Mouse (Mus musculus): ENCODE measurements at regions not wholly inside any gene's neighbourhood (a gene's known extent, or its start where the extent isn't known, plus 50 kb on each side); places are given as distances from the start of the nearest gene placed in this dataset.
"Not testable (repeated sequence)": the region's sequence is repeated elsewhere in the genome, so short reads cannot be mapped to it uniquely, and the experiment has no call there.

DNA sequence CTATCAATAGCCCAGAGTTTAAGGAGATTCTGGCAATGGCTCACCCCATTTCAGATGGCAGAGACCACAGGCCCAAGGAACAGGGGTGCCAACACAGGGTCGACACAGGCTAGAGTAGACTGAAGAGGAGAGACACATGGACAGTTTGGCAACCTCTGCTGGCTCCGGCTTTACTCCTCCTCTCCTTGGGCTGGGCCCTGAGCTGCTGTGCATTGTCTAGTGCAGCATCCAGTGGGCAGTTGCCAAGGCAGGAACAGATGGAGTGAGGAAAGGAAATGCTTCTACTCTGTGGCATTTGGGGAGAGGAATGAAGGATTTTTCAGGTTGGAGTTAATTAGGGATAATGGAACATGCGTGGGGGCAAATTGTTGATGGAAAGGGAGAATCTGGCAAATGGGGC lies 151.0 kb upstream of the 1700012A03Rik start:
- intact Hi-C loops (cut with DNase I), result no loop called here

DNA sequence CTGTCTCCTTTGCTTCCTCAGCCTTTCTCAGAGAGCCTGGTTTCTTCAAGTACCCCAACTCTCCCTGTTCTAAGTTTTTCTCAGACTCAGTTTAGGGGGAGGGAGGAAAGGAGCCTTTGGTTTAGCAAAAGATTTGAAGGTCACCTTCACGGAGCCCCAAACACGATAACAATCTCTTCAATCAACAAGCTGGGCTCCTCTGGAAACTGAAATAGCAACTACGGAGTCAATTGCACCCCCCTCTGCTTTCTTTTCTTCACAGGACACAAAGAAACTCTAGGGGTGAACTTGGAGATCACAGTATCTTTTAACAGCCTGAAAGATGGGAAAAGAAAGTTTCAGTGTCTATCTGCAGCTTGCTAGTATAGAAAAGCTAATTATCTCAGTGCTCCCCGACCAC lies 151.4 kb upstream of the 1700012A03Rik start:
- intact Hi-C loops (cut with DNase I), result no loop called here

DNA sequence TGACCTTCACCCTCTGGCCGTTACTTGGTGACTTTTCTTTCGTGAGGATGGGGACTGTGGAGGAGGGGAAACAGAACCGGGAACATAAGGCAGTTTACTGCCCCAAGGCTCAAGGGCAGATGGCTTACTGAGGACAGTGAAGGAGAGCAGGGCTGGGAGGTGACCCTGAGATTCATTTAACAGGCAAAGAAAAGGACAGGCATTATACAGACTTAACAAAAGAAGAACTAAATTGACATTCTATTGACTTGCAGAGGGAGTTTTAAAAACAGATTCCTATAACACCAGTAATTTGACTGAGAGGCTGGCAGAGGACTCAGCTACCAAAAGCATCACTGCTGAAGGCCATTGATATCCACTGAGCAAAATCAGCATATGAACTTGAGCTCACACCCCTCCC lies 153.0 kb upstream of the 1700012A03Rik start:
- intact Hi-C loops (cut with DNase I), result no loop called here

DNA sequence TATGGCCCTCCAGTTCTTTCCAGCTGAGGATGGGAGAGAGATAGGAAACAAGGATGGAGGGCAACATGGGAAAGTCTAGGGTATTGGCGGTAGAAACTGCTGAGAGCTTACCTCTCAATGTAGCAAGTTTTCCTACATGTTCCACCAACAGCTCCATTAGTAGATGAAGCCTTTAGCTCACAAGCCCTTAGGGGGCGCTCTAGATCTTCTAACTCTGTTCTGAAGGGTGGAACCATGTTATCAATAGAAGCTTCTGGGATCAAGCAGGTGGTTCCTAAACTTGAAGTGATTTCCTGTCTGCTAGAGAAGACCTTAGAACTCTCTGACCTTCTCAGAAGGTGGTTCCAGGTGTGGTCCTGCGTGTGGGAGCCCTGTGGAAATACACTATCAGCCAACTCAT lies 154.2 kb upstream of the 1700012A03Rik start:
- intact Hi-C loops (cut with DNase I), result no loop called here

DNA sequence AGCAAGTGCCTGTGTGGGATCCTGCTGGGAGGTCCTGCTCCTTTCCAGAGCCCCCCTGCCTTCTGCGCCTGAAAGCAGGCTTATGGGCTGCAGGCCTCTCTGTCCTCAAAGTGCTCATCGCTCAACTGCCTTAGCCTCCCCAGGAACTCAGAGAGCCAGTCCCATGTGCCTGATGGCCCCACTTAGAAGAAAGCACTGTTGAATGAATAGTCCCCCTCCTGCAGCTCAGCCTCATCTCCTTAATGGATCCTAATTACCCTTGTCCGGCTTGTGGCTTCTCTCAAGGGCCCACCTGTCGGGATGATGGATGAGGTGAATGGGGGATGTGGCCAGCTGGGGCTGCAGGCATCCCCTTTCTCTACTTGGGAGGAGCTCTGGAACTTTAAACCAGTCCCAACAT lies 163.1 kb upstream of the 1700012A03Rik start:
- intact Hi-C loops (cut with DNase I), result no loop called here

DNA sequence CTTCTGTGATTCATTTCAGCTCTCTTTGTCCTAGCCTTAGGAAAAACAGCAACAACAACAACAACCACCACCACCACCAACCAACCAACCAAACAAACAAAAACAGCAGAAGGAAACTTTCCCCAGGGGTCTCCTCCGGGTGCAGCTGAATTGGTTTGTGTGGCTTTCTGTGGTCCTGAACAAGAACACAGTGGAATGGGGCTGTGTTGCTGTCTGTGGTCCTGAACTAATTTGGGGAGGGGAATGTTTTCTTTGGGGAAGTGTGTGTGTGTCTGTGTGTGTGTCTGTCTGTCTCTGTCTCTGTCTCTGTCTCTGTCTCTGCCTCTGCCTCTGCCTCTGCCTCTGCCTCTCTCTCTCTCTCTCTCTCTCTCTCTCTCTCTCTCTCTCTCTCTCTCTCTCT lies 164.8 kb upstream of the 1700012A03Rik start:
- intact Hi-C loops (cut with DNase I), result not testable (repeated sequence)

DNA sequence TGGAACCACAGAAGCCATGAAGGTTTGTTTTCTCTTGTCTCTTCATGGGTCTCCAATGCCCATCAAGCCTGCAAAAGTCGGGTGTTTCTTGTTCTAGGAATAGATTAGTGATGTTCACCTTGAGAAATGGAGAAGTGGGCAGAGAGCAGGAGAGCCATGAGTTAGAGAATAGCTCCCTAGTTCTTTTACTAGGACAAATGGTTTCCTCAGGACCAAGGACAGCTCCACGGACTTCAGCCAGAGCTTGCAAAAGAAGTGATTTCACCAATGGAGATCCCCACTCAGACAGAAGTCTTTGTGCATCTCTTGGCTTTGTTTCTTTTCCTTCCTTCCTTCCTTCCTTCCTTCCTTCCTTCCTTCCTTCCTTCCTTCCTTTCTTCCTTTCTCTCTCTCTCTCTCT lies 166.3 kb upstream of the 1700012A03Rik start:
- intact Hi-C loops (cut with DNase I), result no loop called here

DNA sequence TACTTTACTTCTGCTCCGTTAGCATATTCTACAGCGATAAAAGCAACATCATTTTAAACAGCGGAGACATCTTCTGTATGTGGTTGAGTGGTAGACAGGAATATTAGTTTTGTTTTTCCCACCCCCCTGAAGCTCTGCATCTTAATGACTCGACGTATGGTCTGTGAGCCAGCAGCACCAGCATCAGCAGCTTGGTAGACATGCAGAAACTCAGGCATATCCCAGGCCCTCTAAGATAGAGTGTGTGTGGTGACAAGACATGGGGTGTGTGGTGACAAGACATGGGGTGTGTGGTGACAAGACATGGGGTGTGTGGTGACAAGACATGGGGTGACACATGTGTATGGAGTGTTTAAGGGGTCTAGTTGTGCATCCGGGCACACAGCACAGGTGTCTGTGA lies 175.4 kb upstream of the 1700012A03Rik start:
- intact Hi-C loops (cut with DNase I), result no loop called here

DNA sequence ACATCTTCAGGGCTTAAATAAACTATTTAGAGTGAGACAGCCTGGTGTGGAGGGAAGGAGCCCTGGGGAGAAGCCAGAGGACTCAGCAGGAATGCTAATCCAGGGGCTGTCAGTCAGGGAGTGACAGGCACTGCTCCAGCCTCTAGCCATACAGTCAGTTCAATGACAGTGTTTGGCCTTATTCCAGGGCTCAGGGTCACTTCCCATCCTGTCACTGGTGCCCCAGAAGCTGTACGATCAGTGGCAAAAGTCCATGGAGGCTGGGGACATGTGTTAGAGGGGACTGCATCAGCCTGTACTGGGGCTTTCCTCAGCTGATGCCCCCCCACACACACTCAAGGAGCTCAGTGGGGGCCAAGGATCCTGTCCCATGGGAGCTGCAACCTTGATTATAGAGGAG lies 176.1 kb upstream of the 1700012A03Rik start:
- intact Hi-C loops (cut with DNase I), result no loop called here

DNA sequence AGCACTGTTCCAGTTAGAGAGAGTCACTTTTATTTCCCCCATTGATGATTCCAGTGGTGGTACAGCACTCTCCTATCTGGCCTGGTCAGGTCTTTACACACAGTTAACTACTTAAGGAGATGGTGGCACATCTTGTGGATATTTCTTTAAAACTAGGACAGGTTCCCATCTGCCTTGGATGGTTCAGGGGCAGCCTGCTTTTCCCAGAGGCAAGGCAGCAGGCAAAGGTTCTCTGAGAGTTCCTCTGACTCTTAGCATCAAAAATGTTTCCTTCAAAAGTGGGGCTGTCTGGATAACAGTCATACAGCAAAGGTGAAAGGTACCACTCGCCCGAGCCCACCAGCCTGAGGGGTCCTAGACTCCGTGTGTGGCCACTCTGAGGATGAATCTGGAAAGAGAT lies 178.3 kb upstream of the 1700012A03Rik start:
- intact Hi-C loops (cut with DNase I), result no loop called here

DNA sequence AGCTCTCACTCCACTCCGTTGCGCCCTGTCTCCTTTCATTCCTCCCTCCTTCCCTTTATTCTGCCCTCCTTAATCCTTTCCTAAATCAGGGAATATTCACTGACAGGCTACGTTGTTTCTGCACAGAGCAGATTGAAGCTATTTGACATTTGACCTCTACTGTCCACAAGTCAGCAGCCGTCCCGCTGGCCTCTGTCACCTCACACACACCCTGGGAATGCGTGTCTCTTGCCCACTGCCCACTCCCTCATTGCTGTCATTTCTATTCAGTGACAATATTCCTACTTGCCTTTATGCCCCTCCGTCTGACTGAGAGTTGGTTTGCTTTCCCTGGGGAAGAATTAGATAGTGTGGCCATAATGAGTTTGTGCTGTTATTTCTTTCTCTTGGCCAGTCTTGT lies 188.1 kb upstream of the 1700012A03Rik start:
- intact Hi-C loops (cut with DNase I), result no loop called here

DNA sequence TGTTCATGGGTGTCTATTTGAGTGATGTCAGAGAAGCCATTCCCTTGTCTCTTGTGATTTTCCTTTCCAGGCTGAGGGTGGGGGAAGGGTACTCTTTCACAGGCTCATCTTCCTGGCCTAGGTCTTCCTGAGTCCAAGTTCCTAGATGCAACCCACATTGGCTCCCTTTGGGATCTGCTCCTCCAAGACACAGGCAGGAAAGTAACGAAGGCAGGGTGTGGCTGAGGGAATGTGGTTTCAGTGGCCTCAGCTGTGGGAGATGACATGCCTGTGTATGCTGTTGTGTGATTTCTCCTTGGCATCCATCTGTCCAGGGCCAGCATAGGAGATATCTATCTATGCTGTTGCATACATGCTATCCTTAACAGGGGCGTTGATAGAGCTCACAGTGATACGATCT lies 190.4 kb upstream of the 1700012A03Rik start:
- intact Hi-C loops (cut with DNase I), result no loop called here

DNA sequence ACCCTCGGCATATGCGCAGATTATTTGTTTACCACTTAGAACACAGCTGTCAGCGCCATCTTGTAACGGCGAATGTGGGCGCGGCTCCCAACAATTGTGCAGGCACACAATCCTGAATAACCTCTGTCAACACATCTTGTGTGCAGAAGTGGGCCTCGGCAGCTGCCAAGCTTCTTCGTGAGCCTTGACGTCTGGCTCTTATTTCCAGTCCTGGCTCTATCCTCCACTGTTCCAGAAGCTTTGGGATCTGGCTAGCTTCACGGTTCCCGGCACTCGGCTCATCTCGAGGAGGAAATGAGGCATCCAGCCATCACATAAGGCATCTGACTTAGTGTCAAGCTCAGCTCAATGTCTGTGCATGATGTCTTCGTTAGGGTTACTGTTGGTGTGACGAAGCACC lies 195.8 kb upstream of the 1700012A03Rik start:
- intact Hi-C loops (cut with DNase I), result no loop called here

DNA sequence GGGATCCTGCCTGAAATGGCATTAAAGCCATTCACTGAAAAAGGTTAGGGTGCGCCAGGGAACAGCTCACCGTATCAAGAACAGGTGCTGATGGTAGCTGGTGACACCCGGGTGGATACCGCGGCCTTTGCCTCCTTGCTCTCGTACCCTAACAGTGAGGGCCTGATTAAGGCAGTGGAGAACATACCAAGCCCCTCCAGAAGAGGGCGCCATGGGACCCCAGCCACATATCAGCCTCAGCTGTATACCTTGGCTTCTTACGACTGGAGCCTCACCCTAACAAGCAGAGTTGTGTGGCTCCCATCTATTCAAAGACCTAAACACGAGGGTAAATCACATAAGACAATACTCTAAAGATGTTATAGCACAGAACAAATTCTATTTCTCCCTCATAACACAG lies 203.7 kb upstream of the 1700012A03Rik start:
- intact Hi-C loops (cut with DNase I), result no loop called here

DNA sequence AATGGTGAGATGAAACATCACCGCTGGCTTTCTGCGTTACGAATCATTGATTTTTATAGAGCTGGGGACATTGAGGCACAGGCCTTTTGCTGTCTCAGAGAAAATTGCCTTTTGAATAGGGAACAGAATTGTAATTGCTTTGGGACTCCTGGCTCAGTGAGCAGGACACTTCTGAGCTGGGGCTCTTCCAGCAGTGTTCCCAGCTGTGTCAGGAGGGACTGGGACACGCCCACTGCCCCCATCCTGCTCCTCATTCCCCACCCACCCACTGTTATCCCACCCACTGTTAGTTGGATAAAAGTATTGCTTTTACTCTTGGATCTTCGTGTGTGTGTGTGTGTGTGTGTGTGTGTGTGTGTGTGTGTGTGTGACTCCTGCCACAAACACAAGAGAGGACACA lies 204.4 kb upstream of the 1700012A03Rik start:
- intact Hi-C loops (cut with DNase I), result no loop called here

DNA sequence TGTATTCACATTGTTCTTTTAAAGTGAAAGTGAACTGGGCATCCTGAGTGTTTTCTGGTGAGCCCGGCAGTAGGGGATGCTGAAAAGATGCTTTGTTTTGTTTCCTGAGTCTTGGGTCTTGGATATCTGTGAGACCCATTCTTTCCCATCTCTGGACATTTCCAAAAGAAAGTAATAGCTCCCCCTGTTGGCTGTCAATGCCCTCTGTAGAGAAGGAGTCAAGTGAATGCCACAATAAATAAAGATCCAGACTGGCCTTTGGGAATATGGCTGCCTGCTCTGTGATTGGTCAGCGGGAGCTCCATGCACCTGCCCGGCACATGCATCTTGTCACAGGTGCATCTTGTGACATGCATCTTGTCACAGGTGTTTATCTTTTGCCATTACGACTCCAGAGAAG lies 209.4 kb upstream of the 1700012A03Rik start:
- intact Hi-C loops (cut with DNase I), result loop anchor here (2.0 kb wide), 1 partner anchor 176 kb away; no protein-coding TSS in a partner anchor

DNA sequence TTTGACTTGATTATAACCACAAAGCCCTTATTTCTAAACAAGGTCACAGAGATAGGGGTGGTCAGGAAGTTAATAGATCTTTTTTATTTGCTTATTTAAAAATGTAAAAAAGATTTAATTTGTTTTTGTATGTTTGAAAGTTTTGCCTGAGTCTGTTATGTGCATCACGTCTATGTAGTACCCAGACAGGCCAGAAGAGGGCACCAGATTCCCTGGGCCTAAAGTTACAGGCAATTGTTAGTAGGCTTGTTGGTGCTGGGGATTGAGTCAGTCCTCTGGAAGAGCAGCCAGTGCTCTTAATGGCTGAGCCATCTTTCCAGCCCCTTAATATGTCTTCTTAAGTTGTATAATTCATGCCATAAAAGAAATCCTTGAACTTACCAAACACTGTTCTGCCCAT lies 211.5 kb upstream of the 1700012A03Rik start:
- intact Hi-C loops (cut with DNase I), result no loop called here

DNA sequence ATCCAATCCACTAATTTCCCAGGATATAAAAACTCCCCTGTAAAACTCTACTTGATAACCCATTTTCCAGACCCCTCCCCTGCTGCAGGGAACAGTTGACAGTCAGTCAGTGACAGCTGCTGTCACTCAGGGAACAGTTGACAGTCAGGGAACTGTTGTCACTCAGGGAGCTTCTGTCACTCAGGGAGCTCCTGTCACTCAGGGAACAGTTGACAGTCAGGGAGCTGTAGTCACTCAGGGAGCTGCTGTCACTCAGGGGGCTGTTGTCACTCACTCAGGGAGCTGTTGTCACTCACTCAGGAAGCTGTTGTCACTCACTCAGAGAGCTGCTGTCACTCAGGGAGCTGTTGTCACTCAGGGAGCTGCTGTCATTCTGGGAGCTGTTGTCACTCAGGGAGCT lies 214.3 kb upstream of the 1700012A03Rik start:
- intact Hi-C loops (cut with DNase I), result no loop called here

DNA sequence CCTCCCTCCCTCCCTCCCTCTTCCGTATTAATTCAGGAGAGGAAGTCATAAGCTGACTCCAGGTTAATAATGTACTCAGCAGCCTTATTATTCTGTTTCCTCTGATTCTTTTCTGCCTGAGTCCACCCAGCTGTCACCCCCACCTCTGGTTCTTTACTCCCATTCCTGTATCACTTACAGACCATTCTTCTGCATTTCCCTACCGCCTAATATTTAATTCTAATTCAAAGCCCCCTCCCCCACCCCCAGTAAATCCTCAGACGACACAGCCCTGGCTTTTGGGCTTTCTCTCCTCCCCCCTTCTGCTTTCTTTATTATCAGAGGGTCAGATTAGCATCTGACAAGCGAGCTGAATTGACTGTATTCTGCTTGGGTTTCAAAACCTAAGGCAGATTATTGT lies 215.5 kb upstream of the 1700012A03Rik start:
- intact Hi-C loops (cut with DNase I), result no loop called here

DNA sequence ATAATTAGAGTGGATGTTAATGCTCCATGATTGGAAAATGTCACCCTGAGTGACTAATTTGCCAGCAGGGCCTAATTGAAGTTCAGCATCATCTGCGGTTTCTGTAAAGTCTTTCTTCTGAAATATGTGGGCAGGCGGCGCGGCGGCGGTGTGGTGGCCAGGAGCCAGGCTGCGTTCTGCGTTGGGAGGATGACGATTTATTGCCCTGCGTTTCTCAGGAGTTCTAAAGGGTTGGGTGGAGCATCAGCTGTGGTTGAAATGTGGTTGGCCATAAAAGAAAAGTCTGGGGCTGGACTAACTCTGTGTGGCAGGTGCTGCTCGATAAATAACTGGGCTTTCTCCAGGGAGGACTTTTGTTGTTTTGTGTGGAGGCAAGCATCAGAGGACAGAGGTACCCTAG lies 219.4 kb upstream of the 1700012A03Rik start:
- intact Hi-C loops (cut with DNase I), result no loop called here

DNA sequence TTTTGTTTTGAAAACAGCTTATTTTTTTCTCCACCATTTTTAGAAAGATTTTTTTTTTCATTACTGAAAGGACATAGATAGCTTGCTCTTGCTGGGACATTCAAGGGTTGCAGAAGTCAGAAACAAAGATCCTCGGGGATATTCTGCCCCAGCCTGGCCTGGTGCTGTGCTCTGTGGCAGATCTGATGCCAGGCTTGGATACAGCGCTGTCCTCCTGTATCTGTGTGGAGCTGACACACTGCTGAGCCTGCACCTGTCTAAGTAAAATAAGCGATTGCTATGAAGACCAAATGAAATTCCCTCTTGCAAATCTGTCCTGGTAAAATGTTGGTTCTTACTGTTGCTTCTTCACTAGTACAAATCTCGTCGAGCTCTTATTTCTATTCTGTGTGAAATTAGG lies 226.4 kb upstream of the 1700012A03Rik start:
- intact Hi-C loops (cut with DNase I), result no loop called here

DNA sequence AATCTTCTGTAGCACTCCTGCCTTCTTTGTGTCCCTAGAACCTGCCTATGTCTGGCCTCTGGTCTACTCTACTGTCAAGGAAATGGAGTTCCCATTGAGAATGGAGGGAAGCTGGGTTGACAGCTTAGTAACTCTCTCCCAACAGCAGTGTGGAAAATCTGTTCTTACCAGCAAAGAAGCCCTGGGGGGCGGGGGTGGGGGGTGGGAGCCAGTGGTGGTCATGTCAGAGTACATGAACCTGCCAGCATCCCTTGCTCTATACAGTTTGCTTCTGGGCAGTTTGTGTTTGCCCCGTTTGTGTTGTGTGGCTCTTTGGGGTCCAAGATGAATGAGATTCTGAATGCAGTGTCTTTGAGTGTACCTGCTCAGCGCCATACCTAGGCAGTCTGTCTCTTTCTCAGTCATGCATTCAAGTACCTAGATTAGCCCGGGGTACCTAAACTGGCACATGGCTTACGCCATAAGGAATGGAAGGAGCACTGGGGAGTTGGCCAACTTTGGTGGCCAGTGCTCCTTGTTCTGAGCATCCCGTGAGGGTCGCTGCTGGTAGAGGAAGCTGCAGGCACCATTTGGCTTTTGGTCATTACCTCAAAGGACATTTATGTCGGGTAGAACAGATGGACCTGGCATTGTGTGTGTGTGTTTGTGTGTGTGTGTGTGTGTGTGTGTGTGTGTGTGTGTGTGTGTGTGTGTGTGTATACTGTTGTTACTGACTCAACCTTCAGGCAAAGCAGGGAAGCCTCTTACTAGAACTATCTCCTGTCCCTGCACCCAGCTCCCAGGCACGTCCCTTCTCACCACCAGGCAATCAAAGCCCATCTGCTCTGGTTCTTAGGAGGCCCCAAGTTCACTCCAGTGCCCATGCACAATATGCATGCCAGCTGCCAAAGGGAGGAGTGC lies 227.6 kb upstream of the 1700012A03Rik start:
- intact Hi-C loops (cut with DNase I), result no loop called here

DNA sequence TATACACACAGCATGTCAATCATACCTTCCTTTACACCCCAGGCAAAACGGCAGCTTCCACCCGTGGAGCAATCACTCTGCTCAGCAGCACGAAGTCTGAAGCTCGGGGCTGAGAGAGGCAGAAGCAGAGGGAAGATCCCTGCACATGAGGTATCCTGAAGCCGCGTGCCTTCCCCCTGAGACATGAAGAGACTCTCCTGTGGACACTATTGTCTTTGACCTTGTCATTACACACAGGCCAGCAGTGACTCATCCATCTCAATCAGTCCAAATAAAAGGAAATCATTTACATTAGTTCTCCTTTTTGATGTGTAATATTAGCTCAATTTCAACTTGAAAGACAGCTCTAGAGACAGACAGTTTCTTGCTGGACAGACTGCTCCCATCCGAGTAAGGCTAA lies 228.4 kb upstream of the 1700012A03Rik start:
- intact Hi-C loops (cut with DNase I), result no loop called here

Data from adrenal gland (tissue).